Mouse (Mus musculus): ENCODE results near the gene Pou2f1.

The Pou2f1 gene

GRCm38 (mm10) chr1:165848417-165848816, 154.1 kb downstream of the Pou2f1 start:
- DNase-seq (ENCODE audit: low read depth, low spot score) = no peak

- no peak for DNase-seq (ENCODE audit: low read depth, low spot score)
These were observed 157.1 kb downstream of the Pou2f1 start for GRCm38 (mm10) chr1:165845366-165845765.

- no peak for DNase-seq (ENCODE audit: low read depth, low spot score)
These were observed 157.5 kb downstream of the Pou2f1 start for GRCm38 (mm10) chr1:165844956-165845355.

GRCm38 (mm10) chr1:165844466-165844951, 158.0 kb downstream of the Pou2f1 start:
- no peak for DNase-seq (ENCODE audit: low read depth, low spot score)

GRCm38 (mm10) chr1:165843586-165843985, 158.9 kb downstream of the Pou2f1 start:
- DNase-seq (ENCODE audit: low read depth, low spot score) = no peak

- DNase-seq (ENCODE audit: low read depth, low spot score) = no peak
These were observed 160.3 kb downstream of the Pou2f1 start for GRCm38 (mm10) chr1:165842170-165842569.

- DNase-seq (ENCODE audit: low read depth, low spot score) = no peak
These were observed 161.8 kb downstream of the Pou2f1 start for GRCm38 (mm10) chr1:165840548-165841230.

- no peak for DNase-seq (ENCODE audit: low read depth, low spot score)
These were observed 163.3 kb downstream of the Pou2f1 start for GRCm38 (mm10) chr1:165839201-165839600.

- no peak for DNase-seq (ENCODE audit: low read depth, low spot score)
These were observed 164.9 kb downstream of the Pou2f1 start for GRCm38 (mm10) chr1:165837546-165837945.

GRCm38 (mm10) chr1:165836461-165836860, 166.0 kb downstream of the Pou2f1 start:
- DNase-seq (ENCODE audit: low read depth, low spot score) = no peak

GRCm38 (mm10) chr1:165834633-165834975, 167.9 kb downstream of the Pou2f1 start:
- no peak for DNase-seq (ENCODE audit: low read depth, low spot score)

GRCm38 (mm10) chr1:165833910-165834632, 168.4 kb downstream of the Pou2f1 start:
- no peak for DNase-seq (ENCODE audit: low read depth, low spot score)

GRCm38 (mm10) chr1:165833244-165833643, 169.2 kb downstream of the Pou2f1 start:
- no peak for DNase-seq (ENCODE audit: low read depth, low spot score)

- DNase-seq (ENCODE audit: low read depth, low spot score) = no peak
These were observed 172.6 kb downstream of the Pou2f1 start for GRCm38 (mm10) chr1:165829890-165830289.

GRCm38 (mm10) chr1:165828615-165829014, 173.9 kb downstream of the Pou2f1 start:
- DNase-seq (ENCODE audit: low read depth, low spot score) = no peak

GRCm38 (mm10) chr1:165828173-165828572, 174.3 kb downstream of the Pou2f1 start:
- no peak for DNase-seq (ENCODE audit: low read depth, low spot score)

GRCm38 (mm10) chr1:165822031-165822430, 180.4 kb downstream of the Pou2f1 start:
- DNase-seq (ENCODE audit: low read depth, low spot score) = no peak

GRCm38 (mm10) chr1:165819147-165819546, 183.3 kb downstream of the Pou2f1 start:
- no peak for DNase-seq (ENCODE audit: low read depth, low spot score)

GRCm38 (mm10) chr1:165818145-165818860, 184.2 kb downstream of the Pou2f1 start:
- no peak for DNase-seq (ENCODE audit: low read depth, low spot score)

- no peak for DNase-seq (ENCODE audit: low read depth, low spot score)
These were observed 185.2 kb downstream of the Pou2f1 start for GRCm38 (mm10) chr1:165817264-165817663.

- no peak for DNase-seq (ENCODE audit: low read depth, low spot score)
These were observed 186.1 kb downstream of the Pou2f1 start for GRCm38 (mm10) chr1:165816391-165816790.
